Mouse (Mus musculus): ENCODE results near the gene Mdh1. TPM values are rescaled to one million over a fixed set of nuclear protein-coding genes. Genes with fewer than 3 reads are reported as not detected.

Gene Mdh1
- polyA plus RNA-seq, 1 experiment from 2014 or later = 397 TPM

Small RNAs within 50 kb of the gene (microRNA-seq; reads per million reads assigned to microRNA genes)
- not detected for gene Gm22990

Other genes starting within 250 kb of the Mdh1 start
- gene Ugp2, start 201.2 kb downstream of the Mdh1 start, polyA plus RNA-seq (2015; fragmentation: Nextera tagmentation; extraction: Ambion mirVana) = 73.2 and 79.4 TPM in 2 replicates
- 12.1 TPM in 2 replicates for gene Wdpcp, start 132 bp downstream of the Mdh1 start, polyA plus RNA-seq (2015; fragmentation: Nextera tagmentation; extraction: Ambion mirVana)

All from embryonic facial prominence, embryonic 13.5 days (tissue).